Mouse (Mus musculus): ENCODE results near the gene Smpd2. TPM values are rescaled to one million over a fixed set of nuclear protein-coding genes. Genes with fewer than 3 reads are reported as not detected.
A peak's percentile ranks its signal among the peaks of the same experiment; 100 is the strongest.

Smpd2 gene
- polyA plus RNA-seq, 1 experiment from 2014 or later: 35.0 TPM

GRCm38 (mm10) chr10:41450137-41450670 lies 40.0 kb downstream of the Smpd2 start, which contains the start of gene Zbtb24:
Gene Zbtb24, plus strand, starts transcription at chr10:41450383.
- Histone ChIP-seq H3K9me3 (no peaks in the 10 kb centered on the region), H3K27me3 (no peaks in the 10 kb centered on the region), H3K27ac (peak within 1 kb of the TSS; percentile 78), H3K4me2 (replicated peaks) (peak within 1 kb of the TSS; percentile 69), H3K9ac (replicated peaks) (peak within 1 kb of the TSS; percentile 85), H3K4me1 (replicated peaks) (peaks cover 42% of the 10 kb centered on the region), H3K36me3 (peaks cover 30% of the 10 kb centered on the region), H3K4me3 (replicated peaks) (peak within 1 kb of the TSS; percentile 88)
- WGBS: under 1% methylated on average over 49 of the region's 49 CpGs
- ATAC-seq: peak; percentile 96

GRCm38 (mm10) chr10:41449684-41450083 lies 40.5 kb downstream of the Smpd2 start:
- H3K4me1 ChIP-seq (replicated peaks): peaks cover 42% of the 10 kb centered on the region
- peak overlapping the region; percentile 78 for H3K27ac ChIP-seq
- WGBS: 10% methylated on average over 14 of the region's 14 CpGs
- H3K9ac ChIP-seq (replicated peaks): peak overlapping the region; percentile 85
- peak overlapping the region; percentile 88 for H3K4me3 ChIP-seq (replicated peaks)
- H3K9me3 ChIP-seq: no peaks in the 10 kb centered on the region
- peaks cover 25% of the 10 kb centered on the region for H3K36me3 ChIP-seq
- ATAC-seq: peak; percentile 80
- no peaks in the 10 kb centered on the region for H3K27me3 ChIP-seq
- H3K4me2 ChIP-seq (replicated peaks): peak overlapping the region; percentile 69

GRCm38 (mm10) chr10:41448216-41448615 lies 42.0 kb downstream of the Smpd2 start:
- H3K9me3 ChIP-seq: no peaks in the 10 kb centered on the region
- H3K4me2 ChIP-seq (replicated peaks): no peak overlapping the region
- H3K27ac ChIP-seq: no peak overlapping the region
- H3K4me3 ChIP-seq (replicated peaks): no peak overlapping the region
- no peak overlapping the region for H3K9ac ChIP-seq (replicated peaks)
- 88% methylated on average over 1 of the region's 1 CpGs for WGBS
- no peaks in the 10 kb centered on the region for H3K27me3 ChIP-seq
- ATAC-seq: no peak
- peaks cover 13% of the 10 kb centered on the region for H3K36me3 ChIP-seq
- H3K4me1 ChIP-seq (replicated peaks): peaks cover 30% of the 10 kb centered on the region

Other genes starting within 250 kb of the Smpd2 start
- 25.9 and 27.9 TPM in 2 replicates for gene Fig4, start 187.1 kb downstream of the Smpd2 start, polyA plus RNA-seq (2015; fragmentation: Nextera tagmentation; extraction: Ambion mirVana)
- 0.10 and 0.17 TPM in 2 replicates for gene Ak9, start 186.4 kb downstream of the Smpd2 start, polyA plus RNA-seq (2015; fragmentation: Nextera tagmentation; extraction: Ambion mirVana)
- 20.6 and 22.8 TPM in 2 replicates for gene Zbtb24, start 40.0 kb downstream of the Smpd2 start, polyA plus RNA-seq (2015; fragmentation: Nextera tagmentation; extraction: Ambion mirVana)
- gene Mical1, start 14.1 kb downstream of the Smpd2 start, polyA plus RNA-seq (2015; fragmentation: Nextera tagmentation; extraction: Ambion mirVana): 27.9 and 31.9 TPM in 2 replicates
- 1.6 and 2.7 TPM in 2 replicates for gene Ppil6, start 70 bp upstream of the Smpd2 start, polyA plus RNA-seq (2015; fragmentation: Nextera tagmentation; extraction: Ambion mirVana)
- 51.3 and 56.5 TPM in 2 replicates for gene Cd164, start 29.0 kb upstream of the Smpd2 start, polyA plus RNA-seq (2015; fragmentation: Nextera tagmentation; extraction: Ambion mirVana)
- 0.35 and 0.70 TPM in 2 replicates for gene Ccdc162, start 226.3 kb upstream of the Smpd2 start, polyA plus RNA-seq (2015; fragmentation: Nextera tagmentation; extraction: Ambion mirVana)

All from midbrain, embryonic 13.5 days (tissue).